Mouse (Mus musculus): Measurements from ENCODE around the gene Gm49721.
"Not testable (repeated sequence)": the region's sequence is repeated elsewhere in the genome, so short reads cannot be mapped to it uniquely, and the experiment has no call there.

DNA sequence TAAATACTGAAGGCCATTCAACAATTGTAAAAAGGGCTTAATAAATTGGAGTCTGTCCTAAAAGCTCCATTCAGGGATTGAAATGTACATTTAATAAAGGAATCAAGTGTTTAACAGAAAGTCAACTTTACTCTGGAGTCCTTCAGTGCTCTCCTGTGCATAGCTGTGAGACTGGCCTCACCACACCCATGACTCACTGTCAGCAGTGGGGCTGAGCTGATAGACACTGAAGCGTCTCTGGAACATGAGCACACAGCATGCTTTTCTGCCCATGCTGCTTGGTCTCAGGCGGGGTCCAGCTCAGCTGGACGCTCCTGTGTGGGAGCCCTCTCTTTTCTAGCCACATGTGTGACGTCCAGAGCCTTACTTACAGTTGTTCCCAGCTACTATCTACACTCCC, 36.1 kb upstream of the Gm49721 start:
- not testable (repeated sequence) for TF ChIP-seq CTCF (IDR thresholded peaks at IDR 0.05; ENCODE audit: borderline replicate concordance, insufficient read depth, low read length); POLR2A (IDR thresholded peaks at IDR 0.05; ENCODE audit: low read depth, low read length)
